Mouse (Mus musculus): Measurements from ENCODE around the gene Tbck. TPM values are rescaled to one million over a fixed set of nuclear protein-coding genes. Genes with fewer than 3 reads are reported as not detected.

The Tbck gene
- polyA plus RNA-seq, 1 experiment: 10.9 TPM

DNA sequence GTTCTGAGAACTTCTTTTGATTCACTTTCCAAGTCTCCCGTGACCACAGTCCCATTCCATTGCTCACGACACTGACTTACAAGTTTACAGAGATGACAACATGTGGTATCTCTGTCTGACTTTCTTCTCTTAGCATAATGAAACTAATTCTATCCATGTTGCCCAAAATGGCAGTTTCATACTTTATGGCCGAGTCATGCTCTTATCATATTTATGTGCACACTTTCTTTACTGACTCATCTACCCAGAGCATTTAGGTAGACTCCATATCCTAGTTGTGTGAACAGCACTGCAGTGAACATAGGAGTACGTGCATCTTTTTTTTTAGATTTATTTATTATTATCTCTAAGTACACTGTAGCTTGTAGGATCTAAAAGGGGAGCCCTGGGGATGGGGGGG, 103.8 kb downstream of the Tbck start:
- no peak for TF ChIP-seq POLR2A (IDR thresholded peaks at IDR 0.05; ENCODE audit: extremely low read depth, insufficient read depth, low read length)
- TF ChIP-seq CTCF (IDR thresholded peaks at IDR 0.05; ENCODE audit: extremely low read depth, insufficient read depth, low read length): no peak
- no peak overlapping the region for H3K27ac ChIP-seq (ENCODE audit: insufficient read depth, low read length)
- H3K4me1 ChIP-seq (ENCODE audit: control insufficient read depth, insufficient read depth, low read length): no peaks in the 10 kb centered on the region
- H3K4me3 ChIP-seq (ENCODE audit: insufficient read depth, low read length): no peak overlapping the region

DNA sequence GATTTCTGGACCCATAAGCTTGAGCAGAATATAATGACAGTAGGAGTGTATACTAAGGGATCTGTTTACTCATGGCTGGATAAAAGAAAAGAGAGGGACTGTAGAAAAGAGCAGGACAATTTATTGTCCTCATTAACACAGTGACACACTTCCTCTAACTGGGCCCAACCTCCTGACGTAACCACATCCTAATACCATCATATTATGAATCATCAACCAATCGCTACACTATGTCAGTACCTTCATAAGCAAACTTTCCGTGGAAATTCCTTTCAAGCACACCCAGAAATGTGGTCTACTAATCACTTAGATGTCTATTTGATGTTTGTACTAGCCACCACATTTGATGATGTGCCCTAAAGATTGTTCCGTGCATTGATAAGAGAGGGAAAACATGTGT, 107.2 kb downstream of the Tbck start:
- Histone ChIP-seq H3K27ac (ENCODE audit: insufficient read depth, low read length) (no peak overlapping the region), H3K4me1 (ENCODE audit: control insufficient read depth, insufficient read depth, low read length) (no peaks in the 10 kb centered on the region), H3K4me3 (ENCODE audit: insufficient read depth, low read length) (no peak overlapping the region)
- no peak for TF ChIP-seq POLR2A (IDR thresholded peaks at IDR 0.05; ENCODE audit: extremely low read depth, insufficient read depth, low read length)
- no peak for TF ChIP-seq CTCF (IDR thresholded peaks at IDR 0.05; ENCODE audit: extremely low read depth, insufficient read depth, low read length)

DNA sequence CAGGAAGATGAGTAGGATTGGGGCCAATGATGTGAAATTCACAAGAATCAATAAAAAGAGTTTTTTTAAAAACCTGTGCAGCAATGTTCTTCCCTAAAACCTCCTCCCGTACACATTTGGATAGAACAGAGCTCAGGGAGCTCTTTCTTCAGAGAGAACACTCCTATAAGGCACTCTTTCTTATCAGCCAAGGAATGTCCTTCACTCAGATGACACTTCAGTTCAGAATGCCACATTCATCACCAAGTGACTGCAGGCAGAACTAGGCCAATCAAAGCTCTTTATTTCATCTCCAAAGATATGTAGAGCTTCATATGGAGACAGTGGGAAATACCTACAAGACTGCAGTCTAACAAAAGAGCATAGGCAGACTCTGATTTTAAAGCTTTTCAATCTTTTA, 116.3 kb downstream of the Tbck start:
- Histone ChIP-seq H3K27ac (ENCODE audit: insufficient read depth, low read length) (no peak overlapping the region), H3K4me1 (ENCODE audit: control insufficient read depth, insufficient read depth, low read length) (no peaks in the 10 kb centered on the region), H3K4me3 (ENCODE audit: insufficient read depth, low read length) (no peak overlapping the region)
- TF ChIP-seq POLR2A (IDR thresholded peaks at IDR 0.05; ENCODE audit: extremely low read depth, insufficient read depth, low read length) (no peak), CTCF (IDR thresholded peaks at IDR 0.05; ENCODE audit: extremely low read depth, insufficient read depth, low read length) (no peak)

DNA sequence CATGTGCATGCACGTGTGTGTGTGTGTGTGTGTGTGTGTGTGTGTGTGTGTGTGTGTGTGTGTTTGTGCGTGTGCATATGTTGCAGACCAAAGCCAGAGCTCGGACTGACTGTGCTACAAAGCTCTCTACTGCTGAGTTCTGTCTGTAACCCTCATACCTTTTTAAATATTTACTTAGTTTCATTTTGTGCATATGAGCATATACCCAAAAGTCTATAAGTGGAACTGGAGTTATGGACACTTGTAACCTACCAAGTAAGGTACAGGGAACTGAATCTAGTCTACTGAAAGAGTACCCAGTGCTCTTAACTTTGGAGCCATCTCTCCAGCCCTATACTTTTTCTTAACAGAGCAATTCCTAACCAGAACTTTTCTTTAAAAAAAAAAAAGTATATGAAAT, 118.0 kb downstream of the Tbck start:
- Histone ChIP-seq H3K27ac (ENCODE audit: insufficient read depth, low read length) (no peak overlapping the region), H3K4me1 (ENCODE audit: control insufficient read depth, insufficient read depth, low read length) (no peaks in the 10 kb centered on the region), H3K4me3 (ENCODE audit: insufficient read depth, low read length) (no peak overlapping the region)
- TF ChIP-seq CTCF (IDR thresholded peaks at IDR 0.05; ENCODE audit: extremely low read depth, insufficient read depth, low read length) (no peak), POLR2A (IDR thresholded peaks at IDR 0.05; ENCODE audit: extremely low read depth, insufficient read depth, low read length) (no peak)

DNA sequence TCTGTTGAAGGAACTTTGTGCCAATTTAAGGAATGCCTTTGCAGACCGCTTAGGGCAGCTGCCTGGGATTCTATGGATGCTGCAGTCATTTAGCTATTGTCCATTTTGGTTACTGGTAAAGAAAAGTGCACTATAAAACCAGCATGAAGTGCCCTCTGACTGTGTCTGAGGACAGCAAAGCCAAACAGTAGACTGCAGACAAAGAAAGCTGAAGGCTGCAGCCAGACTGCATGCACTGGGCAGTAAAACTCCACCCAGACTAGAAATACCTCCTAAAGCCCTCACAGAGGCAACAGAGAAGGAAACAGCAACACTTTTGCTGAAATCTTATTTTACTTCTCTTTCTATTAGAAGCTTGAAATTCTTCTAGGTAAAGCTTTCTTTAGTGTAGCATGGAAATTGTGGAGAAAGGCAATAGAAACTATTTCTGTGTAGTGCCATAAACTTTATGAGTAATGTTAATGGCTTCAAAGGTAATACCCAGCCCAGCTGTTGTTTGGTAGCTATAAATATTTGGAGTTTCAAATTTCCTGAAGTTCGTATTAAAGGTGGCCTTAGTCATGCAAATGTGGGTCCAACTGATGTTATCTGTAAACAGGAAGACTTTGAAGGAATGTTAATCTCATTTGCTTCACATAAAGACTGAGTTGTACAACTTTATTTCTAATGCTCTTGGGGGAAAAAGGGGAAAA, 124.1 kb downstream of the Tbck start:
- Histone ChIP-seq H3K4me3 (ENCODE audit: insufficient read depth, low read length) (no peak overlapping the region), H3K4me1 (ENCODE audit: control insufficient read depth, insufficient read depth, low read length) (no peaks in the 10 kb centered on the region), H3K27ac (ENCODE audit: insufficient read depth, low read length) (no peak overlapping the region)
- no peak for TF ChIP-seq POLR2A (IDR thresholded peaks at IDR 0.05; ENCODE audit: extremely low read depth, insufficient read depth, low read length)
- TF ChIP-seq CTCF (IDR thresholded peaks at IDR 0.05; ENCODE audit: extremely low read depth, insufficient read depth, low read length): no peak

DNA sequence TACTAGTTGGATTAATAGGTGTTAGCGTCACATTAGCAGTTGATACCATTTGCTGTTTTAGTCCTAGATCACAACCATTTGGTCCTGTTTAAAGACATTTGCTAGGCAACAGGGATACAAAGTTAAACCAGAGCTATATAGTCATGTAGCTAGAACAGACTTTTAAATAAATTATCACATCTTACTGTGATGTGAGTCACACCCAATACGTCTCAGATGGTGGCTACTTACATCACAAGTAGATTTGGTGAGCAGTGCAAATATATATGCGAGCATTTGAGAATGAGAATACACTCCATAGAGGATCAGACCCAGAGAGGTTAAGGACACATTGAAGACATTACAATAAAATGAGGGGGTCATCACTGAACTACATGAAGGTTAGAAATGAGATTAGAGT, 125.0 kb downstream of the Tbck start:
- TF ChIP-seq CTCF (IDR thresholded peaks at IDR 0.05; ENCODE audit: extremely low read depth, insufficient read depth, low read length): no peak
- no peak for TF ChIP-seq POLR2A (IDR thresholded peaks at IDR 0.05; ENCODE audit: extremely low read depth, insufficient read depth, low read length)
- no peak overlapping the region for H3K4me3 ChIP-seq (ENCODE audit: insufficient read depth, low read length)

DNA sequence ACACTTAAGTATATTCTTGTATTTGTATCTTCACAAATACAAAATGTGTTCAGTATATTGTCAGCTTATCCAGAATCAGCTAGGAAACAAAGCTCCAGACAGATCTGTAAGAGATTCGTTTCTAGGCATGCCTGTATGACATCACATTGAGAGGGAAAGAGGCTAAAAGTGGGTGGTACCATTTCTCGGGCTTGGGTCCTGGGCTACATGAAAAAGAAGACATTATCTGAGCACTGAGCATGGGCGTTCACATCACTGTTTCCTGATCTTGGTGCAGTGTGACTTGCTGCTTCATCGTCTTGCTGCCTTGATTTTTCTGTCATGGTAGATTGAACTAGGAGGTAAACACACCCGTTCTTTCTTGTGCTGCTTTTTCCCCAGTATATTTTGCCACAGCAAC, 127.8 kb downstream of the Tbck start:
- no peaks in the 10 kb centered on the region for H3K4me1 ChIP-seq (ENCODE audit: control insufficient read depth, insufficient read depth, low read length)
- no peak overlapping the region for H3K27ac ChIP-seq (ENCODE audit: insufficient read depth, low read length)
- TF ChIP-seq POLR2A (IDR thresholded peaks at IDR 0.05; ENCODE audit: extremely low read depth, insufficient read depth, low read length) (no peak), CTCF (IDR thresholded peaks at IDR 0.05; ENCODE audit: extremely low read depth, insufficient read depth, low read length) (no peak)
- no peak overlapping the region for H3K4me3 ChIP-seq (ENCODE audit: insufficient read depth, low read length)

More for the DNA sequence above, 125.0 kb downstream of the Tbck start:
- no peaks in the 10 kb centered on the region for H3K4me1 ChIP-seq (ENCODE audit: control insufficient read depth, insufficient read depth, low read length)
- no peak overlapping the region for H3K27ac ChIP-seq (ENCODE audit: insufficient read depth, low read length)

DNA sequence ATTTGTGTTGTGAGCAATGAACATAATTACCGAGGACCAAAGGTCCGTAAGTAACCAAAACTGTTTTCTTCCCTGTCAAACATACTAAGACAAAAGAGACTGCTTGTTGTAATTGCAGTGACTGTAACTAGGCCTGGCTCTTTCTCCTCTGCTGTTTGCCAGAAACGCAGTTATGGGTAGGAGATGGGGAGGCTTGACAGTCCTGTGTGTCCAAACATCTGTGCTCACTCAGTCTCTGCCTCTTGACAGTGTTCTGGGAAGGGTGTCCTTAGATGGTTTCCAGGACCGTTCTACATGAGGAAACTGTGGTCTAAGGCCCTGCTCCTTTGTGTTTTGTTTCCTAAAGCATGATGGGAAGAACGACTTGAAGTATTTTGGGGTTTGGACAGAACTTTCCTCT, 128.4 kb downstream of the Tbck start:
- H3K4me1 ChIP-seq (ENCODE audit: control insufficient read depth, insufficient read depth, low read length): no peaks in the 10 kb centered on the region
- H3K4me3 ChIP-seq (ENCODE audit: insufficient read depth, low read length): no peak overlapping the region
- no peak overlapping the region for H3K27ac ChIP-seq (ENCODE audit: insufficient read depth, low read length)
- TF ChIP-seq POLR2A (IDR thresholded peaks at IDR 0.05; ENCODE audit: extremely low read depth, insufficient read depth, low read length) (no peak), CTCF (IDR thresholded peaks at IDR 0.05; ENCODE audit: extremely low read depth, insufficient read depth, low read length) (no peak)

DNA sequence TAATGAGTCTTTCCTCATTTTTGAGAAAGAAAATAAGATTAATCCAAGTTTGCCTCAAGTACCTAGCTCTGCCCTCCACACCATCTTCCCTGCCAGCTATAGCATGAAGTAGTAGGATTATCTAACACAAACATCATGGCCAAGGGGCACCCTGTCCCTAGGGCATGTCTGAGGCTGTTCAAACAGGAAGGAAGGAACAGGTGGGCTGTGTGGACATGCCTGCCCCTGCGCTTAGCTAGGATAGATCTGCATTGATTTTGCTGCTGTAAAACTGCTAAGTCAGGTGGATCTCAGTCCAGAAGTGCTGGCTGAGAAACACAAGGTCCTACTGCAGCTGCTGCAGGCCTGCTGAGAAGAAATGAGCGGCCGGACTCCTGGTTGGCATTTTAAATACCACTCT, 129.2 kb downstream of the Tbck start:
- Histone ChIP-seq H3K4me3 (ENCODE audit: insufficient read depth, low read length) (no peak overlapping the region), H3K27ac (ENCODE audit: insufficient read depth, low read length) (no peak overlapping the region), H3K4me1 (ENCODE audit: control insufficient read depth, insufficient read depth, low read length) (no peaks in the 10 kb centered on the region)
- TF ChIP-seq CTCF (IDR thresholded peaks at IDR 0.05; ENCODE audit: extremely low read depth, insufficient read depth, low read length): no peak
- TF ChIP-seq POLR2A (IDR thresholded peaks at IDR 0.05; ENCODE audit: extremely low read depth, insufficient read depth, low read length): no peak

DNA sequence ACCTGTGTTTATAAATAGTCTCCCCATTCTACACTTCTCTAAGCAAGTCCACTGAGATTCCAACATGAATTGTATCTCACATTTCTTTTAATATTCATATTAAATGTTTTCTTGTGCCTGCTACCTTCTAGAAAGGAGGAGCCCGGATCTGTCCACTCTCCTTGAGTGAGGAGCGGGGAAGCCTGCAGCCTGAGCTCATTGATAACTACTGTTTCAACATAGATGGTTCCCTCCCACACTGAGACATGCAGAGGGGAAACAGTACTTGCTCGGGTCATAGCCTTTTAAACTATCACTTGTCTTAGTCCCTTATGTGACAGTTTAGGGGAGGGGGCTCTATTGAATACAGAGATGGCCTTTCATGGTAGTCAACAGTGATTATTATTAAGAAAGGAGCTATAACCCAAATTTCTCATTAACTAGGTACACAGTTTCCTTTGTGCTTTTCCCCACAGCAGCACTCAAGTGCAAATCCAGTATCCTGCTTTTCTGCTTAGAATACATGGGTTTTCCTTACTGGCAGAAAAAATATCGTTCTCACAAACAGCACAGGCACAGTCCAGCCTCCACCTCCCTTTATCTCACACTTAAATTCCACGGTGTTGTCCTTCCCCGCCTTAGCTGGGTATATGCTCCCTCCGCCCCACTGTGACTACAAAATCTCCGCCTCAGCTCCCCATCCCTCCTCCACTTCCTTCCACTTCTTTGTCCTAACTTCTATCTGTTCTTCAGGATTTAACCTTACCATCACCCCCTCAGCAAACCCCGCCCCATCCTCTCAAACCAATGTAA, 130.0 kb downstream of the Tbck start:
- no peak overlapping the region for H3K27ac ChIP-seq (ENCODE audit: insufficient read depth, low read length)
- H3K4me1 ChIP-seq (ENCODE audit: control insufficient read depth, insufficient read depth, low read length): no peaks in the 10 kb centered on the region
- no peak overlapping the region for H3K4me3 ChIP-seq (ENCODE audit: insufficient read depth, low read length)
- TF ChIP-seq POLR2A (IDR thresholded peaks at IDR 0.05; ENCODE audit: extremely low read depth, insufficient read depth, low read length) (no peak), CTCF (IDR thresholded peaks at IDR 0.05; ENCODE audit: extremely low read depth, insufficient read depth, low read length) (no peak)

Measured in cortical plate, adult 2 months (tissue).